Mouse (Mus musculus): ENCODE data around the gene Pdxp. TPM values are rescaled to one million over a fixed set of nuclear protein-coding genes. Genes with fewer than 3 reads are reported as not detected.
"Not testable (repeated sequence)": the region's sequence is repeated elsewhere in the genome, so short reads cannot be mapped to it uniquely, and the experiment has no call there.

Pdxp gene
- polyA plus RNA-seq, 1 experiment from 2014 or later = 20.3 TPM

GRCm38 (mm10) chr15:78878792-78879516 lies 34.8 kb upstream of the Pdxp start:
- not testable (repeated sequence) for ATAC-seq (ENCODE audit: low FRiP score, low read depth); H3K9me3 ChIP-seq; H3K27me3 ChIP-seq
- Histone ChIP-seq H3K27ac (peak overlapping the region; percentile 16; the same call in 1 of the 2 replicates), H3K4me3 (peak overlapping the region; percentile 70; the same call in 1 of the 2 replicates), H3K9ac (0 out of 2 replicates have a peak overlapping the region, but pooled peaks have one; percentile 32), H3K4me1 (peaks cover 36% of the 10 kb centered on the region), H3K36me3 (peaks cover 39% of the 10 kb centered on the region), H3K4me2 (replicated peaks) (peak overlapping the region; percentile 91)
- 42% methylated on average over 7 of the region's 7 CpGs for WGBS

GRCm38 (mm10) chr15:78880432-78880831 lies 33.3 kb upstream of the Pdxp start:
- Histone ChIP-seq H3K27ac (no peak overlapping the region), H3K9ac (peak overlapping the region; percentile 43), H3K4me3 (no peak overlapping the region), H3K4me2 (replicated peaks) (no peak overlapping the region), H3K27me3 (no peaks in the 10 kb centered on the region), H3K36me3 (peaks cover 52% of the 10 kb centered on the region), H3K9me3 (no peaks in the 10 kb centered on the region), H3K4me1 (peaks cover 30% of the 10 kb centered on the region)
- 90% methylated on average over 8 of the region's 8 CpGs for WGBS
- ATAC-seq (ENCODE audit: low FRiP score, low read depth) = no peak

- no peak for ATAC-seq (ENCODE audit: low FRiP score, low read depth)
- Histone ChIP-seq H3K9ac (no peak overlapping the region), H3K27me3 (no peaks in the 10 kb centered on the region), H3K4me2 (replicated peaks) (no peak overlapping the region), H3K9me3 (no peaks in the 10 kb centered on the region), H3K4me3 (no peak overlapping the region), H3K4me1 (peaks cover 17% of the 10 kb centered on the region), H3K36me3 (peaks cover 66% of the 10 kb centered on the region), H3K27ac (no peak overlapping the region)
- WGBS = 82% methylated on average over 3 of the region's 3 CpGs
Observed at GRCm38 (mm10) chr15:78881828-78882227, 31.9 kb upstream of the Pdxp start.

- ATAC-seq (ENCODE audit: low FRiP score, low read depth) = no peak
- H3K9me3 ChIP-seq = no peaks in the 10 kb centered on the region
- peaks cover 93% of the 10 kb centered on the region for H3K36me3 ChIP-seq
- H3K27me3 ChIP-seq = no peaks in the 10 kb centered on the region
- H3K9ac ChIP-seq = peak overlapping the region; percentile 32; the same call in 1 of the 2 replicates
- no peak overlapping the region for H3K4me3 ChIP-seq
- H3K4me2 ChIP-seq (replicated peaks) = no peak overlapping the region
- 39% methylated on average over 13 of the region's 13 CpGs for WGBS
- peaks cover 12% of the 10 kb centered on the region; the same call in 1 of the 2 replicates for H3K4me1 ChIP-seq
- no peak overlapping the region for H3K27ac ChIP-seq
Observed at GRCm38 (mm10) chr15:78889401-78889853, 24.3 kb upstream of the Pdxp start.

GRCm38 (mm10) chr15:78892440-78892839 lies 21.3 kb upstream of the Pdxp start:
- Histone ChIP-seq H3K4me2 (replicated peaks) (no peak overlapping the region), H3K4me1 (peaks cover 23% of the 10 kb centered on the region), H3K36me3 (peaks cover 78% of the 10 kb centered on the region), H3K27me3 (no peaks in the 10 kb centered on the region), H3K9ac (peak overlapping the region; percentile 31; the same call in 1 of the 2 replicates), H3K27ac (no peak overlapping the region), H3K4me3 (no peak overlapping the region), H3K9me3 (no peaks in the 10 kb centered on the region)
- WGBS = 43% methylated on average over 7 of the region's 7 CpGs
- ATAC-seq (ENCODE audit: low FRiP score, low read depth) = no peak

- Histone ChIP-seq H3K9me3 (no peaks in the 10 kb centered on the region), H3K27ac (peak overlapping the region; percentile 44; the same call in 1 of the 2 replicates), H3K4me2 (replicated peaks) (0 out of 2 replicates have a peak overlapping the region, but pooled peaks have one; percentile 3), H3K27me3 (no peaks in the 10 kb centered on the region), H3K9ac (peak overlapping the region; percentile 31; the same call in 1 of the 2 replicates), H3K36me3 (peaks cover 58% of the 10 kb centered on the region), H3K4me3 (no peak overlapping the region), H3K4me1 (peaks cover 41% of the 10 kb centered on the region)
- no peak for ATAC-seq (ENCODE audit: low FRiP score, low read depth)
- WGBS = 74% methylated on average over 13 of the region's 13 CpGs
Observed at GRCm38 (mm10) chr15:78894726-78895125, 19.0 kb upstream of the Pdxp start.

- H3K27me3 ChIP-seq = no peaks in the 10 kb centered on the region
- no peak for ATAC-seq (ENCODE audit: low FRiP score, low read depth)
- peaks cover 48% of the 10 kb centered on the region for H3K36me3 ChIP-seq
- no peak overlapping the region for H3K27ac ChIP-seq
- no peak overlapping the region for H3K4me2 ChIP-seq (replicated peaks)
- H3K9me3 ChIP-seq = no peaks in the 10 kb centered on the region
- no peak overlapping the region for H3K4me3 ChIP-seq
- peak overlapping the region; percentile 39; the same call in 1 of the 2 replicates for H3K9ac ChIP-seq
- WGBS = 73% methylated on average over 2 of the region's 2 CpGs
- H3K4me1 ChIP-seq = peaks cover 48% of the 10 kb centered on the region
Observed at GRCm38 (mm10) chr15:78895741-78896140, 18.0 kb upstream of the Pdxp start.

- H3K4me2 ChIP-seq (replicated peaks) = no peak overlapping the region
- ATAC-seq (ENCODE audit: low FRiP score, low read depth) = no peak
- peaks cover 52% of the 10 kb centered on the region for H3K4me1 ChIP-seq
- no peaks in the 10 kb centered on the region for H3K9me3 ChIP-seq
- H3K27me3 ChIP-seq = no peaks in the 10 kb centered on the region
- H3K9ac ChIP-seq = peak overlapping the region; percentile 39; the same call in 1 of the 2 replicates
- WGBS = 72% methylated on average over 3 of the region's 3 CpGs
- no peak overlapping the region for H3K4me3 ChIP-seq
- no peak overlapping the region for H3K27ac ChIP-seq
- H3K36me3 ChIP-seq = peaks cover 44% of the 10 kb centered on the region
Observed at GRCm38 (mm10) chr15:78896149-78896548, 17.6 kb upstream of the Pdxp start.

GRCm38 (mm10) chr15:78897488-78897887 lies 16.2 kb upstream of the Pdxp start:
- no peak overlapping the region for H3K4me3 ChIP-seq
- ATAC-seq (ENCODE audit: low FRiP score, low read depth) = no peak
- 91% methylated on average over 4 of the region's 4 CpGs for WGBS
- no peaks in the 10 kb centered on the region for H3K27me3 ChIP-seq
- no peak overlapping the region for H3K4me2 ChIP-seq (replicated peaks)
- no peaks in the 10 kb centered on the region for H3K9me3 ChIP-seq
- H3K27ac ChIP-seq = no peak overlapping the region
- H3K9ac ChIP-seq = no peak overlapping the region
- H3K36me3 ChIP-seq = peaks cover 35% of the 10 kb centered on the region
- H3K4me1 ChIP-seq = peaks cover 59% of the 10 kb centered on the region

GRCm38 (mm10) chr15:78898507-78899001 lies 15.2 kb upstream of the Pdxp start:
- Histone ChIP-seq H3K4me1 (peaks cover 58% of the 10 kb centered on the region), H3K36me3 (peaks cover 33% of the 10 kb centered on the region), H3K9ac (peak overlapping the region; percentile 85; the same call in 1 of the 2 replicates), H3K27me3 (no peaks in the 10 kb centered on the region), H3K4me3 (peak overlapping the region; percentile 83), H3K9me3 (no peaks in the 10 kb centered on the region), H3K4me2 (replicated peaks) (peak overlapping the region; percentile 92), H3K27ac (peak overlapping the region; percentile 1; the same call in 1 of the 2 replicates)
- no peak for ATAC-seq (ENCODE audit: low FRiP score, low read depth)
- 46% methylated on average over 6 of the region's 6 CpGs for WGBS

GRCm38 (mm10) chr15:78899409-78899739 lies 14.3 kb upstream of the Pdxp start, which contains the start of gene Gm49510:
Gm49510 (plus strand) TSS chr15:78899667.
- ATAC-seq (ENCODE audit: low FRiP score, low read depth) = no peak
- peak within 1 kb of the TSS; percentile 92 for H3K4me2 ChIP-seq (replicated peaks)
- H3K4me3 ChIP-seq = peak within 1 kb of the TSS; percentile 83
- H3K27ac ChIP-seq = peak within 1 kb of the TSS; percentile 82
- H3K36me3 ChIP-seq = peaks cover 35% of the 10 kb centered on the region
- peaks cover 50% of the 10 kb centered on the region for H3K4me1 ChIP-seq
- peak within 1 kb of the TSS; percentile 85 for H3K9ac ChIP-seq
- no peaks in the 10 kb centered on the region for H3K27me3 ChIP-seq
- under 1% methylated on average over 20 of the region's 20 CpGs for WGBS
- H3K9me3 ChIP-seq = no peaks in the 10 kb centered on the region

Data from limb, embryonic 13.5 days (tissue).